Mouse (Mus musculus): ENCODE measurements around the gene Rgs6.

- TF ChIP-seq POLR2A (IDR thresholded peaks at IDR 0.05; ENCODE audit: low read depth, low read length): no peak
- no peak for TF ChIP-seq CTCF (IDR thresholded peaks at IDR 0.05; ENCODE audit: extremely low read depth, insufficient read length, insufficient replicate concordance, low read depth, low read length)
Observed at GRCm38 (mm10) chr12:82998682-82999332, 410.7 kb downstream of the Rgs6 start.

Measured in small intestine, adult 2 months (tissue).